Mouse (Mus musculus) ES-E14 (cell line): ENCODE results near the gene Olfr390.

ENCODE experiments used
- CHD2 ChIP-seq: IDR thresholded peaks from 2 replicates; pipeline ENCODE4 v1.6.1; 2014; ENCODE audit warnings: mild to moderate bottlenecking, low read depth, low read length, inconsistent platforms
- MAFK ChIP-seq: IDR thresholded peaks from 2 replicates; pipeline ENCODE4 v1.6.1; 2014; ENCODE audit warnings: mild to moderate bottlenecking, low read depth, low read length, inconsistent platforms; ENCODE audit not compliant: insufficient read depth
- ZNF384 ChIP-seq: IDR thresholded peaks from 2 replicates; pipeline ENCODE4 v1.6.1; 2012; ENCODE audit warnings: low read depth, low read length, inconsistent platforms

GRCm38 (mm10) chr11:73816949-73817348 lies 34.2 kb downstream of the Olfr390 start, which contains the start of gene Olfr392:
- no peak for TF ChIP-seq MAFK
- TF ChIP-seq CHD2, result no peak
- no peak for TF ChIP-seq ZNF384
